Mouse (Mus musculus) hematopoietic stem cell, adult 5-6 weeks (primary cell): Measurements from ENCODE around the gene Polr3a. TPM values are rescaled to one million over a fixed set of nuclear protein-coding genes. Genes with fewer than 3 reads are reported as not detected.
A peak's percentile ranks its signal among the peaks of the same experiment; 100 is the strongest.
"Not testable (repeated sequence)": the region's sequence is repeated elsewhere in the genome, so short reads cannot be mapped to it uniquely, and the experiment has no call there.

Experiments used
- ATAC-seq, 2 experiments: fragments of 125-278 bp in 1 of 2; replicated peaks in 1 of 2; 2 replicates each; pipeline ENCODE4 v1.8.0; 2016 to 2017; ENCODE audit warnings: inconsistent platforms in 2 of 2, mild to moderate bottlenecking in 2 of 2, moderate number of reproducible peaks in 2 of 2, low read depth in 1 of 2, moderate TSS enrichment in 1 of 2; ENCODE audit not compliant: low FRiP score in 2 of 2, poor library complexity in 2 of 2, severe bottlenecking in 2 of 2, insufficient read depth in 1 of 2, low TSS enrichment in 1 of 2
- total RNA-seq: library from RNA; stranded (forward); fragments of 172-1452, 232-1000 nt; gene quantifications from 2 replicates; pipeline ENCODE4 v1.2.3, GENCODE M21; 2017

The Polr3a gene
- total RNA-seq, 1 experiment from 2014 or later, result 13.4 TPM

DNA sequence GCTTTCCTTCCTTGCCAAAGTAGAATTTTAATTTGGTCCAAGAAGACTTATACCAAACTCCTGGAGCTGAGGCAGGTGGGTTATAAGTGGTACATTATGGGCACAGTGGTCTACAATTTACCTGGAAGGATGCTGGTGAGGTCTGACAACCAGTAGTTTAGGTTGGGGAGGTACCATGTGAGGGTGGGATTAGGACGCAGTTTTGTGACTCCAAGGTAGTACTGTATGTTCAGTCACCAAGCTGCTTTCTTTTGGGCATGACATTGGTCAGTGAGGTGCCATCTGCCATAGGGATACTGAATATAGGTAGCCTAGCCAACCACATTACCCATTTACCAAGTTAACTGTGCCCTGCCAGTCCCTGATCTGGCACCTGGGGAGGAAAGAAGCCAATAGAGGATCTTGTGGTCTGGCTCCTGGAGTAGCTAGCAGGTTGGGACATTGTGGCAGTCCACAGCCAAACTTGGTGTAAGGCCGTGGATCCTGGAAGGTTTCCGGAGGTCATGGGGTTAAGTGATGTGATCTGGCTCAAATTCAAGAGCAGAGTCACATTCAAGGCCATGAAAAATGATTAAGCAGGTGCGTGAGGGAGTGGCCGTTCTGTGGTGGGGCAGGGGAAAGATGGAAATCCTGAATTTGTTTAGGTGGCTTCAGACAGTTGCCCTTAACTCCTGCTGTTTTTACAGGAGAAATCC, 11.8 kb upstream of the Polr3a start:
- ATAC-seq, result no peak

DNA sequence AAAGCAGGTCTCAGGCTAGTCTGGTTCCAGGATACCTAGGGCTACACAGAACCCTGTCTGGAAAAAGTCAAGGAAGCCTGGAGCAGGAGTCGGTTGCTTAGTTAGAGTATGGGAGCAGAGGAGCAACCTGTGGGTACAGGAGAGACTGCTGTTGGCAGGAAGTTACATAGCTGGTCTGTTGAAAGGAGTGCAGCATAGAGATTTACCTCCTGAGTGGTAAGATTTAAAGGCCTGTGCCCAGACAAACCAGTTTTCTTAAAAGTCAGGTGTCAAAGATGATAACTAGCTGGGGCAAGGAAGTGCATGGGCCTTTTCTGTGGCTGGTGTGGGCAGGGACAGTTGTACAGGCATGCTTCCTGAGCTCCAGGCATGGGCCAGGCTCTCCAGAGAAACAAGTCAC, 10.6 kb upstream of the Polr3a start:
- no peak for ATAC-seq

DNA sequence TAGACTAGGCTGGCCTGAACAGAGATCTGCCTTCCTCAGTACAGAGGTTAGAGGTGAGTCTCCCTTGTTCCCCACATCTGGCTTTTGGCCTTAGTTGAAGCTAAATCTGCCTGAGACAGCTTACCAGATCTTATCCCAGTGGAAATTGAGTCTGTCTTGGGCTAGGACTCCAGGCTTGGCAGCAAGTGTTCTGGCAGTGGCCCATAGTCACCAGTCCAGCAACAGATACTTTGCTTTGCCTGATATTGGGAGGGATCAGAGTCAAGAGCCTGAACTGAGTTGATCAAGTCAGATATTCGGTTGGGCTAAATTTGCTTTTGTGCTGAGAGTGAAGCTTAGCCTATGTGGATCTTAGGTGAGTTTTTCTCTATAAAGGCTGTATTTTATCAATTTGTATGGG, 9.6 kb upstream of the Polr3a start:
- no peak for ATAC-seq

DNA sequence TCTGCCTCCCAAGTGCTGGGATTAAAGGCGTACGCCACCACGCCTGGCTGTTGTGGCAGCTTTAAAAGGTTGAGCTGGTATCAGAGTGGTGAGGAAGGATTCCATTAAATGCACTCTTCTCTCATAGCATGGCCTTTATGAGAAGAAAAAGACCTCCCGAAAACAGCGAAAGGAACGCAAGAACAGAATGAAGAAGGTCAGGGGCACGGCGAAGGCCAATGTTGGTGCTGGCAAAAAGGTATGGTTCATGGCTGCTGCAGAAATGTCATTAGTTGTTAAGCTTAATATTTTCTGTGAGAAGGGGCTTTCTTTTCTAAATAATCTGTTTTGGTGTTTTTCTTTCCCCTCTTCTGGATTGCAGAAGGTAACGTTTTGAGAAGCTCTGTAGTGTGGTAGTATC, 6.4 kb upstream of the Polr3a start:
- no peak for ATAC-seq

DNA sequence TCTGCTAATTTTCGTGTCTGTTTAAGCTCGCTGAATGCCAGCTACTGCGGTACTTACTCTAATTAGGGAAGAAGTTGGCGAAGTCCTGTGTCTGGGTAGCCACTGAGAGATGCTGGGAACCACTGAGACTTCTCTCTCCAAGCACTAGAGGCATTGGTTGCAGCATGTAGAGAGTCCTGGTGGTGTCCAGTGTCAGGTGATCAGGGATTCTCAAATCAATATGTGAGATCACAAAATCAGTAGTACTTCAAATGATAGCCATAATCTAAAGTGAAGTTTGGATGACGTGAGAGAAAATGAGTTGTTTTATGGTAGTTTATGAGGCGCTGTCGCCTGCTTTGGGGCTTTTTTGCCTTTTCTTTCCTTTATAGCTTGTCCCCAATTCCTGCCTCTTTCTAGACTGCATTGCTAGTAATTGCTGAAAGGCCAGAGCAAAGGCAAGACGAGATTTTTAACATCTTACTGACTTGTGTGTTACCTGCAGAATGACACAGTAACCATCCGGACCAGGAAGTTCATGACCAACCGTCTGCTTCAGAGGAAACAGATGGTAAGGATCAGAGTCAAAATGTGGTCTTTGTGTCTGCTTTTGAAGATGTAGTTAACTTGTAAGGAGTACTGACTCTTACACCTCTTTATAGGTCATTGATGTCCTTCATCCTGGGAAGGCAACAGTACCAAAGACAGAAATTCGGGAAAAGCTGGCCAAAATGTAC, 4.6 kb upstream of the Polr3a start:
- ATAC-seq, result no peak

DNA sequence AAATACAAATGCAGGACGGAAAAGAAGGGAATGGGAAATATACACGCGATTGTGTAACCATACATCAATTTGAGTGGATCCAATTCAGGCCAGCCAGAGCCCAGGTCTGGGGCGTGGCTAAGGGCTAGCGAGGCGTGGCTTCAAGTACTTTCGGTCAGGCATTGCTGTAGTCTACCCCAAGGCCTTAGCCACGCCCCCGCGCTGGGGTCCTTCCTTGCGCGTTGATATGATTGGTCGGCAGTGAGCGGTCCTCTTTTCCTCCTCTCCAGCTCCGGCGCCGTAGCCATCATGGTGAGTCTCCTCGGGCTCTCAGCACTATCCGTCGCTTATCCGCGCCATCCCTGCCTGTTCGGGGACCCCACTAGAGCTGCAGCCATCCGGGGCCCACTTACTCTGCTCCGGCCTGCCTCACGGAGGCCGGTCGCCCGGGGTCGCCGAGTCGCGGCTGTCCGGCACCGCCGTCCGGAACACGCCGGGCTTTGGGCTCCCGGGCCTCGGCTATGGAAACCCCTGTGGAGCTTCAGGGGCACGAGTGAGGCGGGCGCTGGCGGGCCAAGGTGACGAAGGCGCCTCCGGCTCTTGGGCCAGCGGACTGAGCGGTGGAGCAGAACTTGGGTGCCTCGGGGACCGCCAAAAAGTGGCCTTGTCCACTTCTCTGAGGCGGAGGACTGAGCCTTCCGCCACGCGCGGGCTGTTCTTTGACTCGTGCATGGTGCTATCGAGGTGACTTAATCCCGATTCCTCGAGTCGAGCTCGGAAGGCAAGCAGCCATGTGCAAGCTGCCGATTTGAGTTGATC, 3.8 kb upstream of the Polr3a start:
- ATAC-seq, result peak; percentile 91 to 92

DNA sequence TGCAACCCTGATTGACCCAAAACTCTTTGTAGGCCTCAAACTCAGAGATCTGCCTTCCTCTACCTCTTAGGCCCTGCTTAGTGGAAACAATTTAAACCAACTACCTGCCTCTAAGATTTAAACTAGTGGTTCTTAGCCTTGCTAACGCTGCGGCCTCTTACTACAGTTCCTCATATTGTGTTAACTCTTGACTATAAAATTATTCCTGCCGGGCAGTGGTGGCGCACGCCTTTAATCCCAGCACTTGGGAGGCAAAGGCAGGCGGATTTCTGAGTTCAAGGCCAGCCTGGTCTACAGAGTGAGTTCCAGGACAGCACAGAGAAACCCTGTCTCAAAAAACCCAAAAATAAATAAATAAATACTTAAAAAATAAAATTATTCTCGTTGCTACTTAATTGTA, 2.9 kb upstream of the Polr3a start:
- ATAC-seq, result not testable (repeated sequence)

DNA sequence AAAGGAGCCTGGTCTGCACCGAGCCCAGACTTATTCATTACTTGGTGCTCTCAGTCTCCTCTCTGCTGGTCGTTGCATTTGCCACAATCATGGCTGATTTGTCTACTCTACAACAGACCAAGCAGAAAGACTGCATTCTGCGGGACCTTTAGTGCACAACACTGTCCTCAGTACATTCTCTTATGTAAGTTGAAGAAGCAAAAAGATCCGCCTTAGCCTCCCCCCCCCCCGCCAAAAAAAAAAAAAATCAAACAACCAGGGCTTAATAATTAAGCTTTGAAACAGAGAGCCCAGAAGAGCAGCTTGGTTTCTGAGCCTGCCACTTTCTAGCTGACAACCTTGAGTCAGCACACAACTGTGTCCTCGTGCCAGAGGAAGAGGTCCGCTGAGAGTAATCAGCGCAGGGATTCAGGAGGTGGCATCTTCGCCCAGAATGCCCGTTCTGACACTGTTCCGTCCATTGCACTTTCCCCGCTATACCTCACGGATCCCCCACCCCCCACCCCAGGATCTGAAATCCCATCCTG, 554 bp downstream of the Polr3a start:
- ATAC-seq, result 0 out of 4 replicates have a peak, but pooled peaks of 1 of the 2 experiments have one; percentile 3

DNA sequence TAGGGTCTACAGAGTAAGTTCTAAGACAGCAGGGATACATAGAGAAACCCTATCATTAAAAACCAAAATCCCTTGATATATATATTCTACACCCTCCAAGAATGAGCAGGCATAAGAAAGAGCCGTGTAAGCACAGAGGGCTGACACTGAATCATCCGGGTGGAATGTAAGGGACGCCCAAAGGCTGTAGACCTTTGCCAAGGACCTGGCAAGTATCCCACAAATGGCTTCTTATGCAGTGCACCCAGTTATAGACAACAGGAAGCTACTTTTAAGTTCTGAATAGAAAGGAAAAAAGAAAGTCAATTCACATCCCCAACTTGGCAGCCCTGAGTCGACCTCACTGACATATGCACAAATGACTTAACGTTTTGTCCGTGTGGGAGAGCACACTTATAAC, 18.1 kb downstream of the Polr3a start:
- ATAC-seq, result no peak

DNA sequence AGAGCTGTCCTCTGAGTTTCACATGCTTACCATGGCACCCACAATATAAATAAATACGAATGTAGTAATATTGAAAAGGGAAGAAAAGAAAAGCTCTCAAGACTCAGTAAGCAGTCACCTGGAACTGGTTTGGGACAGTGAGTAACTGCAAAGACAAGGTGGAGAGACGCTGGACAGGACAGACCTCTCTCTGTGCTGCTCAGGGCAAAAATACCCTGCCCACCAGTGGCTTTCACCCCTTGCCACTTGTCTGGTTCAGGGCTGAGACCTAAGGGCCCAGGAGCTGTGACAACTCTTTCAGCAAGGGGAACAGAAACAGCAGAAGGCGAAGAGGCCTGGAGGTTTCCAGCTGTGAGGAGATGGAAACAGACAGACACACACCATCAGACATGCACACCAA, 28.7 kb downstream of the Polr3a start:
- no peak for ATAC-seq

DNA sequence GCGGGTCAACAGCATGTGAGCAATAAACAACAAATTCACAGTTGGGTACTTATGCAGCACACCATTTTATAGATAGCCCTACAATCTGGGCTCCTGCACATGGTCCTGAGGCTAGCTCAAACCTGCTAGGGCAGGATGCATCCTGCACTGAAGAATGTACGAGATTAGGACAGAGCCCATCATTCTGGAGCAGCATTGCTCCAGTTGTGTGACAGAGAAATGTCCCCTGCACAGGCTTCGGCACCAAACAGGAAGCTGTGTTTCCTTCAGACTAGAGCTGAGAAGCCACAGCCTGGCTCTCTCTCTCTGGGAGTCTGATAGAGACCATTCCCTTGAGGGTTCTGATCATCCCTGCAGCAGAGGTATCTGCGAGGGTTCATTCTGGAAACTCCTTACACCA, 43.3 kb downstream of the Polr3a start:
- ATAC-seq, result peak; percentile 27 to 45; a peak in 2 of 4 replicates

Other genes with a start within 250 kb of the Polr3a start
- gene Dlg5, start 241.1 kb downstream of the Polr3a start, total RNA-seq, result 0.06 and 0.99 TPM in 2 replicates
- gene E330034G19Rik, start 193.8 kb downstream of the Polr3a start, total RNA-seq, result not detected in 2 replicates
- 6,684 and 7,292 TPM in 2 replicates for gene Rps24, start 67 bp upstream of the Polr3a start, total RNA-seq